Mouse (Mus musculus): ENCODE measurements around the gene Fkbp5. TPM values are rescaled to one million over a fixed set of nuclear protein-coding genes. Genes with fewer than 3 reads are reported as not detected.

Gene Fkbp5
- total RNA-seq (2023): 10 to 100 TPM; 23.0 to 29.0 TPM

DNA sequence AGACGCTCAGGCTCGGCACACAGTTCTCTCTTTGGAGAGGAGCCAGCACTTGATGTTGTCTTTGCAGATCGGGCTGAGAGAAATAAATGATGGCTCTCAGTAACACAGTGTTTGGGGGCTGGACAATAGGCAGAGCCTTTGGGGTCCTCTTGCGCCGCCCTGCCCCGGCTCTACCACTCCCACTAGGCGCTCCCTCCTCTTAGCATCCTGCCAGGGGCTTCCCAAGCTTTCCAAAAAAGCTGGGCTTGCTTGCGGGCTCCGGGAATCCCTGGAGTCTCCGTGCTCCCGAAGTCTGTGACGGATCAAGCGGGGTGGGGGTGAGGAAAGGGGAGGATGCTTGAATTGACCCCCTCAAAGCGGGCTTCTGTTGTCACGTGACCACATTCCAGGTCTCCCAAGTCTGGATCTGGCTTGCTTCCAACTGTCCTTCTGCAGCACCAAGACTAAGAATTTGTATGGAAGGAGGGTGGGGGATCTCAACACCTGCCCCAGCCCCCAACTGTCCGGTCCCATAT is at the start of gene Fkbp5:
Gene Fkbp5 (minus strand): TSS at position 87 of the 515 bp plus-strand sequence.

DNA sequence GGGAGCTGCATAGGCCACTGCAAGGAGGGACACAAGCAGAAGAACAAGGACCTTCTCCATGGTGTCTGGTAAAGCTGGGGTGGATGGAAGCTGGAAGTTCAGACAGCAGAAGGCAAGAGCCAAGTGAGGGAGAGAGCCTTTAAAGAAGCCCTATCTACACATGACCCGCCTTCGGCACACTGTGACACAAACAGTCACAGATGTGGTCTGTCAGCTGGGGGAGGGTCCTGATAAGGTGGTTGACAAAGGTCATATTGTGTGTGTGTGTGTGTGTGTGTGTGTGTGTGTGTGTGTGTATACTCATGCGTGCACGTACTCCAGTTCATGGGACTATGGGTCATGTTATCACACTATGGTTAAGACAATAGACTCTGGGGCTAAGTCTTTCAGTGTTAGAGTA is 43.3 kb upstream of the Fkbp5 start, which contains the start of gene Clps:
Gene Clps (minus strand): TSS at position 169 of the 400 bp plus-strand sequence.

DNA sequence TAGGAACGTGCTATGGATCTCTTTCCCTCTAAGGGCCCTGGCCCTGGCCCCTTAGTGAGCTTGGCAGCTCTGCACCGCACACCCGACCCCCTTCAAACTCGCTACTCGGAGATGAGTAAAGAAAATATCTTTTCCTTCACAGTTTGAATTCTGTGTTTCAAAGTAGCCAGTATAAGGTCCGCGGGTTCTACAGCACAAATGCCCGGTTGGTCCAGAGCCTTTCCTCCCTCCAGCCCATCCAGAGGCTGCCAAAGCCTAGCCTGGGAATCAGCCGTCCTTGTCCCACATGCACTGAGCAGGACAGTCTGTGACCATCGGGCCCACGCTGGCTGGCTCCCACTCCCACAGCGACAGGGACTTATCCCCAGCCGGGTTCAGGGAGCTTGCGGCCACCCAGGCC is 31.8 kb upstream of the Fkbp5 start, which contains the start of gene Clpsl2:
Gene Clpsl2 (plus strand): TSS at position 301 of the 400 bp plus-strand sequence.

DNA sequence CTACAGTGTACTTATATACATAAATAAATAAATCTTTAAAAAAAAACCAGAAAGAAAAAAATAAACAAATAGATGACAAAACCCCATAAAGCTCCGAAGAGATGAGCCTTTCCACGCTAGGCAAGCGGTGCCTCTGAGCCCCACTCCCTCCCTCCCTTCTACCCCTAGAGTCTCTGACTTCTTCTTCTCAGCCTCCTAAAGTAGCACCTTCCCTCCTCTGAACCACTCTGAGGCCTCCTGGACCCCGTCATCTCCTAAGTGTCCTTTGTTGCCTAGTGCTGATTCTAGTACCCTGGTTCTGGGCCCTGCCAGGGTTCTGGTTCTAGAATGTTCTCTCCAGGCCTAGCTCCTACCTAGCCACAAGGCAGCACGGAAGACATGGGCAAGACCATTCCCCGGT is 13.2 kb upstream of the Fkbp5 start, which contains the start of gene Armc12:
Gene Armc12 (plus strand): TSS at position 301 of the 400 bp plus-strand sequence.

DNA sequence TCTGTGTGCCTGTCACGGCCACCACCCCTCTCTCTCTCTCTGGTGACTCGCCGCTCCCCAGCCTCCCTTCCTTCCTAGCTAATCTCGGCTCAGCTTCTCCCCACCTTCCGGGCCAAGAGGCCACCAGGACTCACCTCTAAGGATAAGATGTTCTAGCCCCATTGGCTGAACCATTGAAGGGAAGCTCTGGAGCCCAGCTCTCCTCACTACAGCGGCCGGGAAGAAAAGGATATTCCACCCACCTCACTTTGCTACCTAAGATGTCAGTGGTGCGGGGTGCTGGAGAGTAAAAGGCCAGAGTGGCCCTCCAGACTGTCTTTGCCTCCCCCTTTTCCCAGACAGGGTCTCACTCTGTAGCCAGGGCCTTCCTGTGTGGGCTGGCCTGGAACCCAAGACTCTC is 152.2 kb downstream of the Fkbp5 start, which contains the start of gene Tulp1:
Gene Tulp1 (minus strand): TSS at position 101 of the 400 bp plus-strand sequence.

DNA sequence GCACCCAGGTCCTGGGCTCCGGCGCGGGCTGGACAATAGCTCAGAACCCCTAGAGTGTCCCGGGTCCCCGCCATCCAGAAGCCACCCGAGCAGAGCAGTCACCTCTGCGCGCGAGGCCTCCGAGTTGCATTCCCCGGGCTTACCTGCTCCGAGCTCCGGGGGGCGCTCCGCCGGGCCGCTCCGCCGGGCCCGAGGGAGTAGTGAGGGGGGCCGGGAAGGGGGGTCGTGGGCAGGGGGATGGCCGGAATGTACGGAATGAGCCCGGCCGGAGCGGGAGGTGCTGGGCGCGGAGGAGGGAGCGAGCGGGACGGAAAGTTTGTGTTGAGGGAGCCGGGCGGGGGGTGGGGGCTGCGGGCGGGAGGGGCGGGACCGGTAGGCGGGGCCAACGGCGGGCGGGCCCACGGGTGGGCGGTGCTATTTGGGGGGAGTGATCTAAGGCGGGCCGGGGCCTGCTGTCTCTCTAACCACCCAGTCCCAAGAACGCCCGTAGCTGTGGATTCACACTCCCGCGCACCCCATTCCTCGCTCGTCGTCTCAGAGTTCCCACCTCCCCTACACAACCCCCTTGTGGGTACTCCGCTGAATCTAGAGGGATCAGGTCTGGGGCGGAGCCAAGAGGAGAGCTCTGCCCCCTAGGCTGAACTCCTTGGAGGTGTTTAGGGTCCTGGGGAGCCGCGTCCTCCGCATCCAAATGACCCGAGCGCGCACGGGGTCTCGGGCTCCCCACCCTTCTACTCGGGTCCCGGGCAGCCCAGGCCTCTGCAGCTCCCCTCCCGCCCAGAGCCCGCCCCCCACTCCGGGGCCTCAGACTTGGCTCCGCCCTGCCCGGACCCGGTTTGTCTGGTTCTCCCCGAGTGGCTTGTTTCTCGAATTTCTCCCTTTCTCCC is 166.6 kb downstream of the Fkbp5 start, which contains the start of gene Tead3:
Gene Tead3 (minus strand): TSS at position 352 of the 887 bp plus-strand sequence.

Other genes with a start within 250 kb of the Fkbp5 start
- gene Fance, start 204.0 kb downstream of the Fkbp5 start, total RNA-seq (2023): 10 to 100 TPM; 20.9 to 22.0 TPM
- gene Rpl10a, start 189.1 kb downstream of the Fkbp5 start, total RNA-seq (2023): 100 to 1,000 TPM; 904 to 928 TPM
- gene Tead3, start 166.7 kb downstream of the Fkbp5 start, total RNA-seq (2023): not detected
- not detected for gene Tulp1, start 152.3 kb downstream of the Fkbp5 start, total RNA-seq (2023)
- not detected for gene Armc12, start 13.3 kb upstream of the Fkbp5 start, total RNA-seq (2023)
- gene Clpsl2, start 31.9 kb upstream of the Fkbp5 start, total RNA-seq (2023): not detected
- gene Clps, start 43.2 kb upstream of the Fkbp5 start, total RNA-seq (2023): 1 to 10 TPM in 1 of 2 experiments, not detected in 1; 3.6 TPM
- not detected for gene Lhfpl5, start 58.1 kb upstream of the Fkbp5 start, total RNA-seq (2023)
- gene Srpk1, start 105.2 kb upstream of the Fkbp5 start, total RNA-seq (2023): 10 to 100 TPM; 53.0 to 54.9 TPM
- under 1 TPM in 1 of 2 experiments, not detected in 1; 0.63 TPM for gene Slc26a8, start 172.7 kb upstream of the Fkbp5 start, total RNA-seq (2023)
- 100 to 1,000 TPM; 282 to 297 TPM for gene Mapk14, start 173.8 kb upstream of the Fkbp5 start, total RNA-seq (2023)
- 10 to 100 TPM; 22.7 to 23.6 TPM for gene AC170998.1, start 208.6 kb upstream of the Fkbp5 start, total RNA-seq (2023)